Mouse (Mus musculus) cerebellum, adult 2 months (tissue): ENCODE data around the gene Lamp5.

Experiments
- CTCF ChIP-seq: fragments of 200-500 bp; IDR thresholded peaks from 2 replicates; pipeline ENCODE4 v1.5.1; 2011; ENCODE audit warnings: low read depth, mild to moderate bottlenecking, control low read depth, low read length, moderate library complexity, borderline replicate concordance; ENCODE audit not compliant: insufficient read depth
- POLR2A ChIP-seq: fragments of 200-500 bp; IDR thresholded peaks from 2 replicates; pipeline ENCODE4 v1.6.1; 2011; ENCODE audit warnings: low read length, control low read depth, borderline replicate concordance; ENCODE audit not compliant: insufficient read depth

DNA sequence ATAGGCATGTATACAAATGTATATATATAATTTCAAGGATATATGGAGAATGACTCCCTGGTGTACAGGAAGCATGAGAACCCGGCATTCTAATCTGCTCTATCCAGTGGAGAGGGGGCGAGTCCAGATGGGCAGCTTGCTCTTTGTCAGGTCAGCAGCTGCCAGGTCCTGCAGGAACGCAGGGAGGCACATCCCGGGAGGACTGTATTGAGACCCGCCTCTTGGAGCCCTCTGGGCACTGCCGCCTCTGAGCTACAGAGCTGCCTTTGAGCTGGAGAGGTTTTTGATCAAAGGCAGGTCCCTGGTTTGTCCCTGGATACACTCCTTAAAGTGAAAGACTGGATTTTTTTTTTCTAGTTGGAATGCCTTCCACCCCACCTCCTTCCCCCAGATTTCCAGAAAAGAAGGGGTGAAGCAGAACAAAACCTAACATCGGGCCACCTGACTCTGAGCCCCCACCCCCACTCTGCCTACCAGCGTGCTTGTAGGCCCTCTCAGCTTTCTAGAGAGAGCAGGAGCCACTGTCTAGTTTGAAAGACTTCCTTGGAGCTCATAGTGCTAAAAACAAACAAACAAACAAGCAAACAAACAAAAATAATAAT is at the start of gene Lamp5:
- TF ChIP-seq CTCF = no peak
- no peak for TF ChIP-seq POLR2A
